Mouse (Mus musculus): ENCODE results near the gene Ssu2. TPM values are rescaled to one million over a fixed set of nuclear protein-coding genes. Genes with fewer than 3 reads are reported as not detected.

Ssu2 gene
- not detected in 2 replicates for polyA plus RNA-seq (2012; ENCODE audit: insufficient read depth, insufficient read length, missing spikeins)

DNA sequence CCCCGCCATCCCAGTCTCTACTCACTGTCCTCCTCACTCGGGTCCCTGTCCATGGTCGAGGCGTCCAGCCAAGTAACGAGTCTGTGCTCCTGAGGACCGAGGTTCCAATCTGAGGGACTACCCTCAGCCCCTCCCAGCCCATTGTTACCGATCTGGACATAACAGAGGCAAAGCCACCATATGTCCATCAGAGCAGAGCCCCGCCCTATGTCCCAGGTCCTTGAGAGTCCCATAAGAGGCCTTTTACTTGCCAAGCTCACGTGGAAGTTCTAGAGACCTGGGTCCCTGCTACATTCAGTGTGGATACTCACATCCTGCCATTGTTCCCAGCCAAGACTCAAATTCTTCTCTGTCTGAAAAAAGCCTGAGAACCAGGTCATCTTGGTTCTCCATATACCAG, at the start of gene Ssu2:
Gene Ssu2 (minus strand): TSS at position 77 of the 400 bp plus-strand sequence.
- Histone ChIP-seq H3K27ac (ENCODE audit: insufficient read depth, low read depth, low read length) (no peak within 1 kb of the TSS), H3K4me3 (ENCODE audit: insufficient read depth, low read length) (no peak within 1 kb of the TSS), H3K4me1 (ENCODE audit: control insufficient read depth, insufficient read depth, low read length) (no peaks in the 10 kb centered on the region)
- TF ChIP-seq POLR2A (IDR thresholded peaks at IDR 0.05; ENCODE audit: borderline replicate concordance, low read depth, low read length): no peak
- TF ChIP-seq CTCF (IDR thresholded peaks at IDR 0.05; ENCODE audit: low read depth, low read length): no peak

DNA sequence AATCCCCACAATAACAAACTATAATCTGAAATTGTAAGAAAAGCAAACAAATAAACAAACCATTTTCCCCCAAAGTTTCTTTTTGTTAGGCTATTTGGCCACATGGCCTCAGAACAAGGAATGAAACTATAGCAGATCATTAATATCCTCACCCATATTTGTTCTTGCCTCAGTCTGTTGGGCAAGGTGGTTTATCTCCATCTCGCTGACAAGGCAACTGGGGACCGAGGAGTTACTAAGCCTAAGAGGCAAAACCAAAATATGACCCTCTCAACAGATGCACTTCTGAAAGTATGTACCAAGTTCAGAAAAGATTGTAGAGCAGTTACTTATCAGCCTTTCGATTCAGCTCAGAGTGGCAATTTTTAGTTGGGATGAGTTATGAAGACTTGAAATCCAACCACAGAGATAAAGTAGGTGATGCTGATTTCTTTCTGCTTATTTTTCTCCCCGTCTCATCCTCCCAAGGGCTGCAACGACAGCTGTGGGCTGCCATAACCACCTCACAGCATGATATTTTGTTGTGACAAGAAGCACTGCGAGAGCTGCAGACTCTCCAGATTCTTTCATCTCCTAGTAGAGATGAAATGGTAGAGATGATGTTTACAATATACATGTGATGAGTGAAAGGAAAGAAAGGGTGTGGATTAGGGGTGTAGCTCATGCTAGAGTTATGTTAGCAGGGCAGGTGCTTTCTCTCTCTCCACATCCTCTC, 38.4 kb upstream of the Ssu2 start:
- Histone ChIP-seq H3K4me1 (ENCODE audit: control insufficient read depth, insufficient read depth, low read length) (no peaks in the 10 kb centered on the region), H3K4me3 (ENCODE audit: insufficient read depth, low read length) (no peak overlapping the region), H3K27ac (ENCODE audit: insufficient read depth, low read depth, low read length) (no peak overlapping the region)
- TF ChIP-seq POLR2A (IDR thresholded peaks at IDR 0.05; ENCODE audit: borderline replicate concordance, low read depth, low read length) (no peak), CTCF (IDR thresholded peaks at IDR 0.05; ENCODE audit: low read depth, low read length) (no peak)

DNA sequence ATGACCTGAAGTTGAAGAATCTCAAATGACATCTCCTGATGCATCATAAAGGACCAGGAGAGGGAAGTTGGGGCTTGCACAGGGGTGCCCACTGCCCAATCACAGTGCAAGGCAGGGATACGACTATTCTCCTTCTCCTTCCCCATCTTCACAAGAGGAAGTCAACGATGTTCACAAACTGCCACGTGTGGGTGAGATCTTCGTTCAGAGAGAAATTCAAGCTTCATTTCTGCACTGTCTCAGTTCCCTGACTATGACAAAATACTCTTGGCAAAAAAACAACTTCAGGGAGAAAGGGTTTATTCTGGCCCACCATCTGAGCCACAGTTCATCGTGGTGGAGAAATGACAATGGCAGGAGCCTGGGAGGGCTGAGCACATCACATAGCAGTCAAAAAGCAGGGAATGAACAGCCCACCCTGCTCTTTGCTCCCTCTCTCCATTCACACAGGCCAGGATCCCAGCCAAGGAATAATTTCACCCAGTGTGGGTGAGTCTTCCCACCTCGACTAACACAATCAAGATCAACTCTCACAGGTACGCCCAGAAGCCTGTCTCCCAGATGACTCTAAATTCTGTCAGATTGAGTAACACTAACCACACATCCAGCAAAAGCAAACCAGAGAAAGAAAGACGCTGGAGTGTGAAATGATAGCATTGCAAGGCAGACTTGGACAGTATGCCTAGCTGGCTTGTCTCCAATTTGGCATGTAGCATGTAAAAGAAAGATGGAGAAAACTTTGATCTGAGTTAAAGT, 36.1 kb upstream of the Ssu2 start:
- Histone ChIP-seq H3K4me3 (ENCODE audit: insufficient read depth, low read length) (no peak overlapping the region), H3K4me1 (ENCODE audit: control insufficient read depth, insufficient read depth, low read length) (no peaks in the 10 kb centered on the region), H3K27ac (ENCODE audit: insufficient read depth, low read depth, low read length) (no peak overlapping the region)
- TF ChIP-seq CTCF (IDR thresholded peaks at IDR 0.05; ENCODE audit: low read depth, low read length) (no peak), POLR2A (IDR thresholded peaks at IDR 0.05; ENCODE audit: borderline replicate concordance, low read depth, low read length) (no peak)

DNA sequence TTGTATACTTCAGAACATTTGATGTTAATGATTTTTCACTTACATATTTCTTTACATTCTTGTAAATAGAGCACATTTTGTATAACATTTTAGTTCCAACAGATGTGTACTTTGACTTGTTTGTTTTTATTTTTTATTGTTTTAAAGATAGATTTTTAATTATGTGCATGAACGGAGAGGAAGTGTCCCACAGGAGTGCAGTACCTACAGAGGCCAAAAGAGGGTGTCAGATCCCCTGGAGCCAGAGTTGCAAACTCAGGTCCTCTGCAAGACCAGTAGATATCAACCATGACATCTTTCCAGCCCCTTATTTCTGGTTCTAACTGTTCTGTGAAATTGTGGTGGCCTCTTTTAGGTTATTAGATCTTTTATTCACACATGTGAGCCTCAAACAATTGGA, 33.1 kb upstream of the Ssu2 start:
- Histone ChIP-seq H3K4me3 (ENCODE audit: insufficient read depth, low read length) (no peak overlapping the region), H3K4me1 (ENCODE audit: control insufficient read depth, insufficient read depth, low read length) (no peaks in the 10 kb centered on the region), H3K27ac (ENCODE audit: insufficient read depth, low read depth, low read length) (no peak overlapping the region)
- no peak for TF ChIP-seq CTCF (IDR thresholded peaks at IDR 0.05; ENCODE audit: low read depth, low read length)
- TF ChIP-seq POLR2A (IDR thresholded peaks at IDR 0.05; ENCODE audit: borderline replicate concordance, low read depth, low read length): no peak

DNA sequence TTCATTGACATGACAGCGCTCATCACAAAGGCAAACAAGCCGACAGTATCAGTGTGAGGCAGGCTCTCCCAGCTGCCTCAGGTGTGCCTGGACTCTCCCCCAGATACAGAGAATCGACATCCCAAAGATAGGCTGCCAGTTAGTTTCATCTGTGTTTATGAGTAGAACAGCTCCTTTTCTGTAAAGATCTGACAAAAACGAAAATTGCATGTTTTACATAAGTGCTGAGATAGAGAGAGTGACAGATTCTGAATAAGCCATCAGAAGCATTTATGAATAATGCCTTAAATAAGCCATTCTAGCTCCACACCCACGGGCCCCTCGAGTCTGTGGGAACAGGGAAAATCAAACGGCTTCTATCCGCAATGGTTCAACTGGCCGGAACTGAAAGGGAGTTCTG, 31.5 kb upstream of the Ssu2 start:
- H3K27ac ChIP-seq (ENCODE audit: insufficient read depth, low read depth, low read length): no peak overlapping the region
- TF ChIP-seq POLR2A (IDR thresholded peaks at IDR 0.05; ENCODE audit: borderline replicate concordance, low read depth, low read length): no peak
- H3K4me1 ChIP-seq (ENCODE audit: control insufficient read depth, insufficient read depth, low read length): no peaks in the 10 kb centered on the region
- no peak overlapping the region for H3K4me3 ChIP-seq (ENCODE audit: insufficient read depth, low read length)

DNA sequence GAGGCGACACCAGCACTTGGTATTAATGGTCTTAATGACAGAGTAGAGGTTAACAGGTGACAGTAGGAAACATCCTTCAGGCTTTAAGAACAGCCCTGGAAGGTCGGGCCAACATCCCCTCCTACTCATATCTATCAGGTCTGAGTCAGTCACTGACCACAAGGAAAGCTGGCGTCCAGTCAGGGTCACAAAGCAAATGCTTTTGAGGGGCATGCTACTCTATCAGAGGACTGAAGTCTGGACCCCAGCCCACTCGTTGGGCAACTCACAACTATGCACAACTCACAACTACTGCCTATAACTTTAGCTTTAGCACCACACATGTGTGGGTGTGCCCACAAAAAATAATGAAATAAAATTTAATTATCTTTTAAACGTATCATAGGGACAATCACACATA, 16.3 kb upstream of the Ssu2 start:
- no peak overlapping the region for H3K4me3 ChIP-seq (ENCODE audit: insufficient read depth, low read length)
- H3K27ac ChIP-seq (ENCODE audit: insufficient read depth, low read depth, low read length): no peak overlapping the region
- no peaks in the 10 kb centered on the region for H3K4me1 ChIP-seq (ENCODE audit: control insufficient read depth, insufficient read depth, low read length)
- TF ChIP-seq POLR2A (IDR thresholded peaks at IDR 0.05; ENCODE audit: borderline replicate concordance, low read depth, low read length): no peak
- no peak for TF ChIP-seq CTCF (IDR thresholded peaks at IDR 0.05; ENCODE audit: low read depth, low read length)

DNA sequence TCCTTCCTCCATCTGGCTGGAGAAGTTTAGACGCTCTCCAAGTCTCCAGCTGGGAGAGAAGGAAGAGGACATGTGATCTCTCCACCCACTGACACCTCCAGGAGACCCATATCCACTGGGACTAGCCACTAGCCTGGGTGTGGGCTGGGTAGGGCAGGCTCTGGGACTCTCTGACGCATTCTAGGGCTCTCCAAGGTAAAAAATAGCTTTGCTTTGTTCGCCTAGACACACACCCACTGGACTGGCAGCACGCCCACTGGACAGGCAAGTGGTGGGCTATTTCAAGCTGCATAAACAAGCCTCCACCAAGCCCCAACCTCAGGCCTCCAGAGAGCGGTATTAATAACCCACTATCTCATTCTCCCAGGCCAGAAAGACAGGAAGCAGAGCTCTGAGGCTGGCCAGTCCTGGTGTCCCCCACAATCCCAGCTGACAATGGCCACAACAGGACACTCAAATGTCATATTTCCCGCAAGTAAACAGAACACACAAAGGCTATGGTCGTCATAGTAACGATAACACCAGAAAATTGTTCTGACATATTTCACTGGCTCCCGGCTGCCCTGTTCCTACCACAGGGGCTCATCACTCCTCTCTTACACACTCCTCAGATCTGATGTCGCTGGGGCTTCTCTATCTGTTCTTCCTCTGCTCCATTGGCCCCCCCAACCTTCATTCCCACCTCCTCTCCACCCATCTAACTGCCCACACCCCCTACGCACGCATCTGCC, 14.3 kb upstream of the Ssu2 start:
- no peak overlapping the region for H3K27ac ChIP-seq (ENCODE audit: insufficient read depth, low read depth, low read length)
- H3K4me3 ChIP-seq (ENCODE audit: insufficient read depth, low read length): no peak overlapping the region
- no peaks in the 10 kb centered on the region for H3K4me1 ChIP-seq (ENCODE audit: control insufficient read depth, insufficient read depth, low read length)
- TF ChIP-seq POLR2A (IDR thresholded peaks at IDR 0.05; ENCODE audit: borderline replicate concordance, low read depth, low read length) (no peak), CTCF (IDR thresholded peaks at IDR 0.05; ENCODE audit: low read depth, low read length) (no peak)

DNA sequence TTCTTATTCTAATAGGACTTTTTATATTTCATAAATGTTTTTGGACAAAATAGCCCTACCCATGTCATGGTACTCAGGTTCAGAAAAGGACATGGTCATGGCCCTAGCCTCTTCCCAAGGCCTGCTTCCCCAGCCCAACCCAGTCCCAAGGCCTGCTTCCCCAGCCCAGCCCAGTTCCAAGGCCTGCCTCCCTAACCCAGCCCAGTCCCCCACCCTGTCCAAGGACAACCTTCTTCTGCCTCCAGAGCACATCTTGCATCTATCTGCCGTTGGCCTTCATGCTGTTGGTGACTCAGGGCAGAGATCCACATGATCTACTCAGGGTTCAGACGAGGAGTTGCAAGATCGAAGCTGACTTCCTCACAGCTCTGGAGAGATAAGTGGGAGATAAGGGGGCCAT, 9.5 kb upstream of the Ssu2 start:
- TF ChIP-seq CTCF (IDR thresholded peaks at IDR 0.05; ENCODE audit: low read depth, low read length) (no peak), POLR2A (IDR thresholded peaks at IDR 0.05; ENCODE audit: borderline replicate concordance, low read depth, low read length) (no peak)
- H3K27ac ChIP-seq (ENCODE audit: insufficient read depth, low read depth, low read length): no peak overlapping the region

DNA sequence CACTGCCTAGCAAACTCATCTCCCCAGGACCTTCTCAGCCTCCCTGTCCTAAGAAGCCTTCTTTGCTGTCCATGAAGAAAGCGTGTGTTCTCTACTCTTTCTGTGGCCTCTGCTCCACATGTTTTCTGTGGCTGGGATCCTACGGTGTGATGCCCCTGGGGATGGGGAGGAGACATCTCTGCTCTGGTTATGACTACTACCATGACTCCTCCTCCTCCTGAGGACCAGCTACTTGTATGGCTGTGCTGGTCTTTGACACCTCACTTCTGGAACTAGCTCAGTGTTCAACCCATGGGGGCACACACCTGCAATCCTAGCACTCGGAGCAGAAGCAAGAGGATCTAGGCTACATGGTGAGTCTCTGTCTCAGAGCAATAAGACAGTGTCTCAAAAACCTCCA, 8.5 kb upstream of the Ssu2 start:
- Histone ChIP-seq H3K4me3 (ENCODE audit: insufficient read depth, low read length) (no peak overlapping the region), H3K4me1 (ENCODE audit: control insufficient read depth, insufficient read depth, low read length) (no peaks in the 10 kb centered on the region), H3K27ac (ENCODE audit: insufficient read depth, low read depth, low read length) (no peak overlapping the region)
- no peak for TF ChIP-seq POLR2A (IDR thresholded peaks at IDR 0.05; ENCODE audit: borderline replicate concordance, low read depth, low read length)
- TF ChIP-seq CTCF (IDR thresholded peaks at IDR 0.05; ENCODE audit: low read depth, low read length): no peak

More for the DNA sequence above, 9.5 kb upstream of the Ssu2 start:
- H3K4me3 ChIP-seq (ENCODE audit: insufficient read depth, low read length): no peak overlapping the region
- H3K4me1 ChIP-seq (ENCODE audit: control insufficient read depth, insufficient read depth, low read length): no peaks in the 10 kb centered on the region

DNA sequence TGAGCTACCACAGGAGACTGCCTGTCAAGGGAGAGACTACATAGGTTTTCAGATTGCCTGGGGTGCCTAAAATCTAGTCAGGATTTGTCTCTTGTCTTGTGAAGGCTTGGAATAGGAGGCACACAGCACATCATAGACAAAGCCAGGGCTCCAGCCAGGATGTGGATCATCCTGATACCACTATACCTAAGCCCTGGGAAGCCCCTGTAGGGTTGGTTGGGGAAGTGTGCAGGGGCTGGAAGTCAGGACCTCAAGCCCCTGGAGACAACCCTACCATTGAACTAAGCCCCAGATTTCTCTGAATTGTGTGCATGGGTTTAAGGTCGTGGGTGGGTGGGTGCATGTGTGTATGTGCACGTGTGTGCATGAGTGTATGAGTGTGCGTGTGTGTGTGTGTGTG, 562 bp upstream of the Ssu2 start:
- TF ChIP-seq POLR2A (IDR thresholded peaks at IDR 0.05; ENCODE audit: borderline replicate concordance, low read depth, low read length): no peak
- no peak for TF ChIP-seq CTCF (IDR thresholded peaks at IDR 0.05; ENCODE audit: low read depth, low read length)
- Histone ChIP-seq H3K4me1 (ENCODE audit: control insufficient read depth, insufficient read depth, low read length) (no peaks in the 10 kb centered on the region), H3K27ac (ENCODE audit: insufficient read depth, low read depth, low read length) (no peak overlapping the region), H3K4me3 (ENCODE audit: insufficient read depth, low read length) (no peak overlapping the region)

All from bone marrow macrophage, adult 2 months (primary cell).